Mouse (Mus musculus): Measurements from ENCODE around the gene Wdr86. TPM values are rescaled to one million over a fixed set of nuclear protein-coding genes. Genes with fewer than 3 reads are reported as not detected.

Gene Wdr86
- polyA plus RNA-seq, 1 experiment: 11.9 TPM

DNA sequence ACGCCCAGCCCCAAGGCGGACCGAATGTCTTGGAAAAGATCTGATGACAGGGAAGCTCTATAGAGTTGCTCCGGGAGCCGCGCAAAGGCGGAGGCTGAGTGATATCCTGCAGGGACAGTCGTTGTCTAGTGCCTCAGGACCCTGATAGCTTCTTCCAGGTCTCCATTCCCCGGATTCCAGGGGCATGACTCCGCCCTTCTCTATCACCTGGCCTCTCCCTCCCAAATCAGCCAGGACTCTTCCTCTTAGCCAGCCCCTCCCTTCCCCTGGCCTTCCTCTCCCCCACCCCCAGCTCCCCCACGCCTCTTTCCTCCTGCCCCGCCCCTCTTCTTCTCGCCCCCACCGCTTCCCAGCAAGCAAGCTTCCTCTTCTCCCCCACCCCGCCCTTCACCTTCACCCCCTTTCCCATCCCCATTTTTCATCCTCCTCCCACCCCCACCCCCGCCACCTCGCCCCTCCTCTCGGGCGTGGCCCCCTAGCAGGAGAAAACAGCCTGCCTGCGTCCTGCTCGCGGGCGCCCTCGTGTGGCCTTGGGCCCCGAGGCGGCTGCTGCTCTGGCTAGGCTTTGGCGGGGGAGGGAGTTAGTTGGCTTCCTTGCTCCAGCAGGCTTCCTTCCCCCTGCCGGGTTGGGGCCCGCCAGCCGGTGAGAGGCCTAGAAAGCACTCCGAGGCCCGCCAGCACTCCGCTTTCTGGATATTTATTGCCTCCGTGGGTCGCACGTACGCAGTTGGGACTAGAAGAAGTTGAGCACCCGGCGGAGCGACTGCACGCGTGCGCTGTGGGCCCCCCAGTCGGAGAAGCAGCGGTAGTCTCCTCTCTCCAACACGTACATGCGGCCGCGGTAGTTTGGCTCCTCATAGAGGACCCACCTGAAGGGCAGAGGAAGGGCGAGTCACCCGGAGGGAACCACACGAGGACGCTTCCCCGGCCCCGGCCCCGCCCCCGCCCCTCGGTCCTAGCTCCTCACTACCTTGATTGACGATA, 20.1 kb upstream of the Wdr86 start:
- peak; percentile 95 for DNase-seq (ENCODE audit: low read depth)
- TF ChIP-seq POLR2A (IDR thresholded peaks at IDR 0.05; ENCODE audit: borderline replicate concordance, extremely low read depth, insufficient read depth, insufficient read length, poor library complexity, severe bottlenecking): peak; percentile 20; the same call in 1 of the 2 replicates
- peak; percentile 93 for TF ChIP-seq CTCF (IDR thresholded peaks at IDR 0.05; ENCODE audit: borderline replicate concordance, extremely low read depth, insufficient read depth, insufficient read length)

DNA sequence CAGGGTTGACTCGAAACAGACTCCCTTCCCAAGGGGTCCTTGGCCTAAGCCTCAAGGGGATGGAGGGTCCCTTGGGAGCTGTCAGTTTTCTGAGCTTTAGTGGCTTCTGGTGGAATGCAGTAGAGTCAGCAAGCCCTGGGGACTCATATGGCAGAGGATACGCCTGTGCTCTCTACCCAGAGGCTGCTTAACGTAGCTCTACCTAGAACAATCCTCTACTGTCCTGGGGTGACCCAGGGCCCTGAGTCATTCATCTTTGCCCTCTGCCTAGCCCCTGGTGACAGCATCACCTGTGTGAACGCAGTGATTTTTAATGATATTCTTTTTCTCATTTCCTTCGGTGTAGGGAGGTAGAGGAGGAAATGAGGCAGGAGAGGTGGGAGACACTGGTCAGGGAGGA, 19.2 kb upstream of the Wdr86 start:
- TF ChIP-seq CTCF (IDR thresholded peaks at IDR 0.05; ENCODE audit: borderline replicate concordance, extremely low read depth, insufficient read depth, insufficient read length) (no peak), POLR2A (IDR thresholded peaks at IDR 0.05; ENCODE audit: borderline replicate concordance, extremely low read depth, insufficient read depth, insufficient read length, poor library complexity, severe bottlenecking) (no peak)
- DNase-seq (ENCODE audit: low read depth): no peak

DNA sequence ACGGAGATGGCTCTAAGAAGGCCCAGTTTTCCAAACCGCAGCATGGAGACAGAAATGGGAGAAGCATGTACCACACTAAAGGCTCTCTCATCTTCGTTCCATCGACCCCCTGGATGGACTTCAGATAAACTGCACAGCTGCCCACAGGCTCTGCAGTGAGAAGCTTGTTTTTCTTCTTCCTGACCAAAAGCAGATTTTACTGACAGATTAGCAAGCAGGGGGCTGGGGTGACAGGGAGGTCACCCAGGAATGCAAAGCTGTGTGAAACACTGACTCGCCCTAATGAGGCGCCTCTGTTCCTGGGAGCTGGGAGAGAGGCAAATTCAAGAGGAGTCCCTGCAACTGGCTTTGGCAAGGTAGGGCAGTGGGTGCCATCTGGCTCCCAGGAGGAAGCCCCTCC, 17.0 kb upstream of the Wdr86 start:
- DNase-seq (ENCODE audit: low read depth): no peak
- no peak for TF ChIP-seq POLR2A (IDR thresholded peaks at IDR 0.05; ENCODE audit: borderline replicate concordance, extremely low read depth, insufficient read depth, insufficient read length, poor library complexity, severe bottlenecking)
- no peak for TF ChIP-seq CTCF (IDR thresholded peaks at IDR 0.05; ENCODE audit: borderline replicate concordance, extremely low read depth, insufficient read depth, insufficient read length)

DNA sequence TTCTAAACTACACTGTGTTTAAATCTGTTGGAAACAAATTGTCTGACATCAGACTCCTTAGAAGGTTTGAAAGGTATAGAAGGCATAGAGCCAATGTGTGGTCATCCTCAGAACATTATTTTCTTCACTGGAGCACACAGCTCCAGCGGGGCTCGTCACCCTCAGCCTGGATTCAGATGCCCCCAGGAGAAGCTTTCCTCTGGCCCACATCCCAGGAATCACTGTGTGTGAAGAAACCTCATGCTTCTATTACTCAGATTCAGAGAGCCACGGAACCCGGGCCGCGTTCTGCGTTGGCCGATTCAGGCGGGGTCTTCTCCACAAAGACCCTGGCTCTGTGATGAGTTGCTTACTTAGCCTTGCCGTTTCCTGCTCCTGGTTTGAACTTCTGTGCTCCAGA, 13.4 kb upstream of the Wdr86 start:
- TF ChIP-seq POLR2A (IDR thresholded peaks at IDR 0.05; ENCODE audit: borderline replicate concordance, extremely low read depth, insufficient read depth, insufficient read length, poor library complexity, severe bottlenecking) (no peak), CTCF (IDR thresholded peaks at IDR 0.05; ENCODE audit: borderline replicate concordance, extremely low read depth, insufficient read depth, insufficient read length) (no peak)
- no peak for DNase-seq (ENCODE audit: low read depth)

DNA sequence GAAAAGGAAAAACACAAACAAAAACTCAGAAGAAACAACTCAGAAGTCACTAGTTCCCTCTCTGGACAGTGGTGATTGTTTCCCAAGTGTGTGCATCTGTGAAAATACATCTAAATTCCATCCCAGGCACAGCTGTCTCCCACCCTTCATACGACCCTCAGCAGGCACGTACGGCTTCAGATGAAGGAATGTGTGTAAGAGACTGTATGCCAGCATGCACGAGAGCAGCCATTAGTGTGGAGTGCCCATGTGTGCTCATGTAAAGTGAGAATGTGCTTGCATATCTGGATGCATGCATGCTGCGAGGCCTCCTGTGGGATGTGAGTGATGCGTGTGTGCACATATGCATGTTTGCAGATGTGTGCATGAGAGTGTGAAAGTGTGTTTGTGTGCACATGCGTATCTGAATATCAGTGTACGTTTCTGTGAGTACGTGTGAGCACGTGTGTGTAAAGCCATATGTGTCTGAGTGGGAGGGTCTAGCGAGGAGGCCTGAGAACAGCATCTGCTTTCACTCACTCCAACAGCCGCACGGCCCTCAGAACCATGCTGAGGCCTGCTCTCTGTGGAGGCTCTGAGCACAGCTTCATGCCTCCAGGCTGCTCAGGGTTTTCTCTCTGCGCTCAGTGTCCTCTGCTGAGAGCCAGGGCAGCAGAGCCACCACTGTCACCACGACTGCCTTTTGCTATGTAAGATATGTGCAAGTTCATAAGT, 10.8 kb upstream of the Wdr86 start:
- no peak for TF ChIP-seq CTCF (IDR thresholded peaks at IDR 0.05; ENCODE audit: borderline replicate concordance, extremely low read depth, insufficient read depth, insufficient read length)
- TF ChIP-seq POLR2A (IDR thresholded peaks at IDR 0.05; ENCODE audit: borderline replicate concordance, extremely low read depth, insufficient read depth, insufficient read length, poor library complexity, severe bottlenecking): no peak

DNA sequence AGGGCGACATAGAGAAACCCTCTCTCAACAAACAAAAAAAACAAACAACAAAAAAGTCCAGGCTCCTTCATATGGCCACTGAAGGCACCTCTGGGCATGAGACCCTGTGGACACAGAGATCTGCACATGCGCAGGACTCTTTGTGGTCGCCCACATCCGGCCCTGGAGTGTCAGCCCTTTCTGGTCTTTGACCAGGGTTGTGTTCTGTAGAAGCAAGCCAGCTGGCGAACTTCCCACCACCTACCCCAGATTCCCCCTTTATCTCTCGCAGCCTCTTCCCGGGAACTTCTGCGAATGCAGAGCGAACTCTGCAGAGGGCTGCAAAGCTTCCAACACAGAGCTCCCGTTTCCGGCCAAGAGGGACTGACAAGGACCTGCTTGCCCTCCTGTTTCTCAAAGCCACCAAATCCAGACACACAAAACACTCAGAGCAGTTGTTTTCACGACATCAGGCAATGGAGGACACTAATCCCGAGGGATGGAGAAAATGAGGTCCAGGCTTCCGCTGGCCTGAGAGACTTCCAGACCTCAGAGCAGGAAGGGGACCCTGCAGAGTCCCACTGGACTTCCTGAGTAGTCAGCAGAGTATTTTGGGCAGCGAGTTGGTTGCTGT, 8.7 kb upstream of the Wdr86 start:
- TF ChIP-seq CTCF (IDR thresholded peaks at IDR 0.05; ENCODE audit: borderline replicate concordance, extremely low read depth, insufficient read depth, insufficient read length): no peak
- no peak for DNase-seq (ENCODE audit: low read depth)

More for the DNA sequence above, 10.8 kb upstream of the Wdr86 start:
- DNase-seq (ENCODE audit: low read depth): no peak

DNA sequence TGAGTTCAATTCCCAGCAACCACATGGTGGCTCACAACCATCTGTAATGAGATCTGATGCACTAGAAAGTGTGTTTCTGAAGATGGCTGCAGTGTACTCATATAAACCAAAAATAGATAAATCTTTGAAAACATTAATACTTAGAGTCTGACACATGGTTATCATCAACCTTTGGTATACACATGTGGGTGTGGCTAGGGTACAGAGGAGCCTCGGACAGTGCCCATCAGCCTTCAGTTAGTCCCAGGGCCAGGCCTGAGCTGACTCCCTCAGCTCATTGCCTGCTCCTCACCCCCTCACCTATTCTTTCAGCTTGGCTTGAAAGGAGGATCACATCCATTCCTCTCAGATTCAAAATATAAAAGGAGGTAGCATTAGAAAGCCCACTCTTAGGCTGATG, 8.0 kb upstream of the Wdr86 start:
- TF ChIP-seq CTCF (IDR thresholded peaks at IDR 0.05; ENCODE audit: borderline replicate concordance, extremely low read depth, insufficient read depth, insufficient read length) (no peak), POLR2A (IDR thresholded peaks at IDR 0.05; ENCODE audit: borderline replicate concordance, extremely low read depth, insufficient read depth, insufficient read length, poor library complexity, severe bottlenecking) (no peak)
- DNase-seq (ENCODE audit: low read depth): no peak

DNA sequence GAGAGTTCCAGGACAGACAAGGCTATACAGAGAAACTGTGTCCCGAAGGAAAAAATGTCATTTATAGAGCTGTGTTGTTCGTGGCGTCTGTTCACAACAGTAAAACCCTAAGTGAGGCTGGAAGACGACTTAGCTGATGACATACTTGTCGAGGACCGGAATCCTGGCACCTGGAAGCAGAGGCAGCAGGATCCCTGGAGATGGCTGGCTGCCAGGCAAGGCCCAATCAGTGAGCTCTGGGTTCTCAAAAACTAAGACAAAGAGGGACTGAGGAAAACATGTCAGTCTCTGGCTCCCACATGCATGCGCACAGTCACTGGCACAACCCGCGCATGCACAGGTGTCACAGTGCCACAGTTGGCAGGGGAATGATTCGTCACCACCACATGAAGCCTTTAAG, 7.1 kb upstream of the Wdr86 start:
- TF ChIP-seq POLR2A (IDR thresholded peaks at IDR 0.05; ENCODE audit: borderline replicate concordance, extremely low read depth, insufficient read depth, insufficient read length, poor library complexity, severe bottlenecking) (no peak), CTCF (IDR thresholded peaks at IDR 0.05; ENCODE audit: borderline replicate concordance, extremely low read depth, insufficient read depth, insufficient read length) (no peak)
- peak; percentile 45 for DNase-seq (ENCODE audit: low read depth)

DNA sequence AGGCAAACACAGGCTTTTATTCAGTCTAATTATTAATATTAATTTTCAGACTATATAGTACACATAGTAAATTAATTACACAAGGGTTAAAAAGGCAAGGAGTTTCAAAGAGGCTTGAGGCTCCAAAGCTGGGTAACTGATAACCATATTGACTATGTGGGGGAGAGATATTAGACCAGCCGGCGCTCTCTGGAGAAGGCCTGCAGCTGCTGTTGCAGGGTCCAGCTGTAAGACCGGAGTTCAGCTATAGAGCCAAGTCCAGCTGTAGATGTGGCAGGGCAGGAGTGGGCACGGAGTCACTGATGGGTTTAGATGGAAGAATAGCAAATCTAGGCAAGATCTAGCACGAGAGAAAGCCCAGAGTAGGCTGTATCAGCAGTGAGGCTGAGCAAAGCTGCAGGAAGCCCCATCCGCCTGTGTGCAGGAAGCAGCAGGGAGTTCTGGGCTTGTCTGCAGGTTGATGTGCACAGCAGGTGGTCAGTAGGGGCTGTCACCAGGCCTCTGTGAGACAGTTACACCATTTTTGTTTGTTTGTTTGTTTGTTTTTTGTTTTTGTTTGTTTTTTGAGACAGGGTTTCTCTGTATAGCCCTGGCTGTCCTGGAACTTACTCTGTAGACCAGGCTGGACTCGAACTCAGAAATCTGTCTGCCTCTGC, 3.4 kb upstream of the Wdr86 start:
- no peak for DNase-seq (ENCODE audit: low read depth)
- TF ChIP-seq CTCF (IDR thresholded peaks at IDR 0.05; ENCODE audit: borderline replicate concordance, extremely low read depth, insufficient read depth, insufficient read length) (no peak), POLR2A (IDR thresholded peaks at IDR 0.05; ENCODE audit: borderline replicate concordance, extremely low read depth, insufficient read depth, insufficient read length, poor library complexity, severe bottlenecking) (no peak)

DNA sequence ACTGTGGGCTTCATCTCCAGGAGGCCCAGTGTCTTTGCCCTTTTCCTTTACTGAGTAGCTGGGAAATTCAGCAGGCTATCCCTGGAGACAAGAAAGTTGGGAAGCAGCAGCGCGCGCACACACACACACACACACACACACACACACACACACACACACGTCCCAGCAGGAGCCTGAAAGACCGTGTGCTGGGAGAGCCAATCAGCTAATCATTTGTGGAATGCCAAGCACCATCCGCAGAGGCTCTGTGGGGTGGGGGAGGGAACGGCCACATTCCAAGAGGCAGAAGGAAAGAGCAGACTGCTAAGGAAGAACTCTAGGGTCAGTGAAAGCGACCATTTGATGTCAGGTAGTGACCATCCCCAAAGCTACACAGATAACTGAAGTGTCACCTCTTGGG, 2.6 kb upstream of the Wdr86 start:
- TF ChIP-seq POLR2A (IDR thresholded peaks at IDR 0.05; ENCODE audit: borderline replicate concordance, extremely low read depth, insufficient read depth, insufficient read length, poor library complexity, severe bottlenecking) (no peak), CTCF (IDR thresholded peaks at IDR 0.05; ENCODE audit: borderline replicate concordance, extremely low read depth, insufficient read depth, insufficient read length) (no peak)
- DNase-seq (ENCODE audit: low read depth): peak; percentile 73

DNA sequence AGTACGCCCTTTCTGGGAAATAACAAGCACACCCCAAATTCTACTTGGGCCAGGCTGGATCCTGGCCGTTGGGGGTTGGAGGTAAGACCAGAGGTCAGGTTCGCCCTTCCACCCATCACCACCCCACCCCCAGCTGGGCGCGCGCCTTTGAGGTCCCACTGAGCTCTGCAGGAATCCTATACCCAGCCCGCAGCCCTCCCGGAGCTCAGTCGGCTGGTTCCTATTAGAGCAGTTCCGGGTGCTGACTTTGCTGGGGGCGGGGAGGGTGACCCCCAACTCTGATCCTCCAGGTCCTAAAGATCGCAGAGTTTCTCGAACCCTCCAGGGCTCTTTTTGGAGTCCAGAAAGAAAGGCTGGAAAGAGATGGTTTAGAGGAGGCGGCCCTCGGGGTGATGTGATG, 459 bp upstream of the Wdr86 start:
- no peak for TF ChIP-seq POLR2A (IDR thresholded peaks at IDR 0.05; ENCODE audit: borderline replicate concordance, extremely low read depth, insufficient read depth, insufficient read length, poor library complexity, severe bottlenecking)
- no peak for TF ChIP-seq CTCF (IDR thresholded peaks at IDR 0.05; ENCODE audit: borderline replicate concordance, extremely low read depth, insufficient read depth, insufficient read length)
- no peak for DNase-seq (ENCODE audit: low read depth)

All from brain, embryonic 14.5 days (tissue).